8 mouse cellular contexts compared by ENCODE assay signal in genomic region chr15:98608058-98608783, GRCm38 (mm10). TPM values are rescaled to one million over a fixed set of nuclear protein-coding genes. Genes with fewer than 3 reads are reported as not detected.
A peak's percentile ranks its signal among the peaks of the same experiment; 100 is the strongest.
DNase-seq lines count a peak whose midpoint lies in the region; ATAC-seq and TF ChIP-seq lines count a peak whose summit lies in the region.

No protein-coding gene starts in this region.

- no peak for TF ChIP-seq CTCF in layer of hippocampus, adult 2 months (conservative IDR thresholded peaks at IDR 0.05)
- TF ChIP-seq CTCF in cortical plate, adult 2 months (IDR thresholded peaks at IDR 0.05; ENCODE audit: extremely low read depth, insufficient read depth, low read length) = no peak
- TF ChIP-seq CTCF in liver, embryonic 14.5 days (IDR thresholded peaks at IDR 0.05; ENCODE audit: low read depth) = no peak

- H3K9ac ChIP-seq in hindbrain, embryonic 11.5 days (ENCODE audit: low read depth, low read length) = peak overlapping the region; percentile 64
- peak overlapping the region; percentile 88 for H3K9ac ChIP-seq in liver, embryonic 14.5 days (replicated peaks)

- no peak; the same call in none of the 2 replicates for ATAC-seq in hindbrain, embryonic 11.5 days (ENCODE audit: low FRiP score)
- ATAC-seq in liver, embryonic 14.5 days (ENCODE audit: insufficient read depth) = 0 out of 2 replicates have a peak, but pooled peaks have one; percentile 18

- no peak for DNase-seq in layer of hippocampus, adult 2 months (ENCODE audit: low spot score in 2 of 2)
- no peak for DNase-seq in layer of hippocampus, adult 9-10 months (ENCODE audit: low spot score)
- DNase-seq in hindbrain, embryonic 11.5 days (ENCODE audit: low spot score) = peak; percentile 13
- no peak for DNase-seq in liver, embryonic 14.5 days (ENCODE audit: low read depth in 3 of 3, low spot score in 3 of 3)
- no peak for DNase-seq in right cerebral cortex, postnatal 36 days (ENCODE audit: low spot score in 2 of 2)
- no peak for DNase-seq in gastrocnemius, postnatal 10 days
- no peak for DNase-seq in spleen, postnatal 14 days (ENCODE audit: low spot score in 2 of 2)

- H3K9me3 ChIP-seq in hindbrain, embryonic 11.5 days (ENCODE audit: control insufficient read depth, low read length) = no peaks in the 10 kb centered on the region
- H3K9me3 ChIP-seq in liver, embryonic 14.5 days (ENCODE audit: control insufficient read depth, low read length) = no peaks in the 10 kb centered on the region

- H3K36me3 ChIP-seq in hindbrain, embryonic 11.5 days (ENCODE audit: control insufficient read depth, insufficient read depth, low read length) = peaks cover 5% of the 10 kb centered on the region; the same call in 1 of the 2 replicates
- H3K36me3 ChIP-seq in liver, embryonic 14.5 days (replicated peaks; ENCODE audit: control insufficient read depth, insufficient read depth, low read depth) = peaks cover 12% of the 10 kb centered on the region

- no peak for TF ChIP-seq POLR2A in cortical plate, adult 2 months (IDR thresholded peaks at IDR 0.05; ENCODE audit: extremely low read depth, insufficient read depth, low read length)

- 16% methylated on average over 8 of the region's 10 CpGs for WGBS in hindbrain, embryonic 11.5 days
- WGBS in liver, embryonic 14.5 days (ENCODE audit: insufficient replicate concordance) = 19% methylated on average over 10 of the region's 10 CpGs

- H3K27ac ChIP-seq in layer of hippocampus, adult 2 months = peak overlapping the region; percentile 97
- H3K27ac ChIP-seq in cortical plate, adult 2 months (ENCODE audit: insufficient read depth, low read length) = no peak overlapping the region
- peak overlapping the region; percentile 84 for H3K27ac ChIP-seq in hindbrain, embryonic 11.5 days (ENCODE audit: low read depth, low read length)
- H3K27ac ChIP-seq in liver, embryonic 14.5 days = peak overlapping the region; percentile 100

- no peak for TF ChIP-seq EP300 in liver, embryonic 14.5 days (IDR thresholded peaks at IDR 0.05; ENCODE audit: low read depth)

- peak overlapping the region; percentile 92 for H3K4me3 ChIP-seq in layer of hippocampus, adult 2 months
- peak overlapping the region; percentile 99 for H3K4me3 ChIP-seq in cortical plate, adult 2 months (ENCODE audit: insufficient read depth, low read length)
- H3K4me3 ChIP-seq in hindbrain, embryonic 11.5 days (ENCODE audit: low read depth, low read length) = peak overlapping the region; percentile 88
- peak overlapping the region; percentile 68 to 82 for H3K4me3 ChIP-seq in liver, embryonic 14.5 days (ENCODE audit: insufficient read depth in 1 of 2, low read depth in 2 of 2, low read length in 2 of 2)

- H3K27me3 ChIP-seq in hindbrain, embryonic 11.5 days (ENCODE audit: control insufficient read depth, insufficient read depth, low read length) = no peaks in the 10 kb centered on the region
- no peaks in the 10 kb centered on the region for H3K27me3 ChIP-seq in liver, embryonic 14.5 days (ENCODE audit: control insufficient read depth, insufficient read depth, low read length)

- H3K4me2 ChIP-seq in hindbrain, embryonic 11.5 days (replicated peaks; ENCODE audit: low read depth, low read length) = peak overlapping the region; percentile 69
- H3K4me2 ChIP-seq in liver, embryonic 14.5 days (ENCODE audit: low read depth) = peak overlapping the region; percentile 94

- peaks cover 4% of the 10 kb centered on the region; the same call in 1 of the 2 replicates for H3K4me1 ChIP-seq in cortical plate, adult 2 months (ENCODE audit: control insufficient read depth, insufficient read depth, low read length)
- peaks cover 7% of the 10 kb centered on the region for H3K4me1 ChIP-seq in hindbrain, embryonic 11.5 days (replicated peaks; ENCODE audit: control insufficient read depth, insufficient read depth, low read length)
- H3K4me1 ChIP-seq in liver, embryonic 14.5 days (replicated peaks; ENCODE audit: control insufficient read depth in 2 of 2, insufficient read depth in 2 of 2, low read length in 1 of 2) = peaks cover 42 to 51% of the 10 kb centered on the region in 2 experiments

RNA-seq across cellular contexts. Expression of gene Adcy6, which starts 1.7 kb away (rescaled TPM):
- 10 to 100 TPM; 49.6 to 52.4 TPM for total RNA-seq in layer of hippocampus, adult 2 months (2021)
- polyA plus RNA-seq in cortical plate, adult 2 months (2012; rRNA removed) = 38.2 and 44.3 TPM in 2 replicates
- 12.4 and 17.3 TPM in 2 replicates for polyA plus RNA-seq in hindbrain, embryonic 11.5 days (2014; fragmentation: Nextera tagmentation; extraction: Ambion mirVana)
- polyA plus RNA-seq in liver, embryonic 14.5 days (2012; rRNA removed) = 11.3 and 13.1 TPM in 2 replicates
- polyA plus RNA-seq in liver, embryonic 14.5 days (2014; fragmentation: Nextera tagmentation; extraction: Ambion mirVana) = 4.2 and 5.7 TPM in 2 replicates
- 10 to 100 TPM; 39.9 to 45.3 TPM for total RNA-seq in gastrocnemius, postnatal 10 days (2021)

RNA-seq across cellular contexts. Expression of gene Cacnb3, which starts 22.4 kb away (rescaled TPM):
- 100 to 1,000 TPM; 207 to 212 TPM for total RNA-seq in layer of hippocampus, adult 2 months (2021)
- polyA plus RNA-seq in cortical plate, adult 2 months (2012; rRNA removed) = 339 and 348 TPM in 2 replicates
- 41.3 and 42.9 TPM in 2 replicates for polyA plus RNA-seq in hindbrain, embryonic 11.5 days (2014; fragmentation: Nextera tagmentation; extraction: Ambion mirVana)
- polyA plus RNA-seq in liver, embryonic 14.5 days (2012; rRNA removed) = 0.85 and 1.5 TPM in 2 replicates
- polyA plus RNA-seq in liver, embryonic 14.5 days (2014; fragmentation: Nextera tagmentation; extraction: Ambion mirVana) = 0.27 and 0.42 TPM in 2 replicates
- total RNA-seq in gastrocnemius, postnatal 10 days (2021) = 10 to 100 TPM; 12.0 to 15.4 TPM

RNA-seq across cellular contexts. Expression of gene 4930415O20Rik, which starts 37.4 kb away (rescaled TPM):
- total RNA-seq in layer of hippocampus, adult 2 months (2021) = not detected
- not detected in 2 replicates for polyA plus RNA-seq in cortical plate, adult 2 months (2012; rRNA removed)
- polyA plus RNA-seq in hindbrain, embryonic 11.5 days (2014; fragmentation: Nextera tagmentation; extraction: Ambion mirVana) = not detected in 2 replicates
- not detected in 2 replicates for polyA plus RNA-seq in liver, embryonic 14.5 days (2012; rRNA removed)
- not detected in 2 replicates for polyA plus RNA-seq in liver, embryonic 14.5 days (2014; fragmentation: Nextera tagmentation; extraction: Ambion mirVana)
- total RNA-seq in gastrocnemius, postnatal 10 days (2021) = not detected

RNA-seq across cellular contexts. Expression of gene Ccnt1, which starts 37.5 kb away (rescaled TPM):
- total RNA-seq in layer of hippocampus, adult 2 months (2021) = 10 to 100 TPM; 43.8 to 48.3 TPM
- 17.4 and 17.9 TPM in 2 replicates for polyA plus RNA-seq in cortical plate, adult 2 months (2012; rRNA removed)
- polyA plus RNA-seq in hindbrain, embryonic 11.5 days (2014; fragmentation: Nextera tagmentation; extraction: Ambion mirVana) = 63.8 and 67.8 TPM in 2 replicates
- 6.1 and 8.2 TPM in 2 replicates for polyA plus RNA-seq in liver, embryonic 14.5 days (2012; rRNA removed)
- 23.7 and 24.7 TPM in 2 replicates for polyA plus RNA-seq in liver, embryonic 14.5 days (2014; fragmentation: Nextera tagmentation; extraction: Ambion mirVana)
- 10 to 100 TPM; 21.7 to 30.4 TPM for total RNA-seq in gastrocnemius, postnatal 10 days (2021)

RNA-seq across cellular contexts. Expression of gene Ddx23, which starts 54.5 kb away (rescaled TPM):
- 10 to 100 TPM; 79.7 to 87.4 TPM for total RNA-seq in layer of hippocampus, adult 2 months (2021)
- polyA plus RNA-seq in cortical plate, adult 2 months (2012; rRNA removed) = 53.4 and 60.5 TPM in 2 replicates
- polyA plus RNA-seq in hindbrain, embryonic 11.5 days (2014; fragmentation: Nextera tagmentation; extraction: Ambion mirVana) = 21.7 and 33.0 TPM in 2 replicates
- 16.5 and 23.4 TPM in 2 replicates for polyA plus RNA-seq in liver, embryonic 14.5 days (2012; rRNA removed)
- 11.0 and 11.7 TPM in 2 replicates for polyA plus RNA-seq in liver, embryonic 14.5 days (2014; fragmentation: Nextera tagmentation; extraction: Ambion mirVana)
- total RNA-seq in gastrocnemius, postnatal 10 days (2021) = 10 to 100 TPM; 53.6 to 57.6 TPM

Comparison
In these comparisons a context has a peak if more than half of its experiments do, and no peak if none do; other contexts are left out.
1. RNA of gene Cacnb3, which starts 22.4 kb away (polyA plus RNA-seq): 339 to 348 TPM in cortical plate, adult 2 months and 41.3 to 42.9 TPM in hindbrain, embryonic 11.5 days; 0.27 to 1.5 TPM in liver, embryonic 14.5 days; every median in the first group is over 10 times any median in the second.
2. Peak in every context shown above with its lines, with median percentiles within 50 percentile points of each other: H3K4me3 ChIP-seq.